Mouse (Mus musculus): ENCODE measurements around the gene Sorcs3. TPM values are rescaled to one million over a fixed set of nuclear protein-coding genes. Genes with fewer than 3 reads are reported as not detected.

Sorcs3 gene
- total and polyA plus RNA-seq, 3 experiments = not detected

GRCm38 (mm10) chr19:48471927-48472326 is 266.1 kb downstream of the Sorcs3 start:
- Histone ChIP-seq H3K27ac (ENCODE audit: control insufficient read depth, low read depth, low read length) (no peak overlapping the region), H3K9me3 (replicated peaks; ENCODE audit: insufficient read depth, low read length) (no peaks in the 10 kb centered on the region)

GRCm38 (mm10) chr19:48475784-48476410 is 270.1 kb downstream of the Sorcs3 start:
- no peak overlapping the region for H3K27ac ChIP-seq (ENCODE audit: control insufficient read depth, low read depth, low read length)
- H3K79me2 ChIP-seq (ENCODE audit: control insufficient read depth, insufficient read depth, low read length, poor library complexity) = no peaks in the 10 kb centered on the region

More at GRCm38 (mm10) chr19:48471927-48472326, 266.1 kb downstream of the Sorcs3 start:
- H3K27me3 ChIP-seq (ENCODE audit: control insufficient read depth in 1 of 2, insufficient read depth in 2 of 2, low read length in 2 of 2) = no peaks in the 10 kb centered on the region
- no peak for DNase-seq (ENCODE audit: low read depth, low spot score)
- no peaks in the 10 kb centered on the region for H3K36me3 ChIP-seq (ENCODE audit: control insufficient read depth in 1 of 2, insufficient read depth in 2 of 2, low read length in 2 of 2)
- no peaks in the 10 kb centered on the region for H3K4me1 ChIP-seq (ENCODE audit: control insufficient read depth in 1 of 2, insufficient read depth in 2 of 2, low read length in 2 of 2)
- no peak overlapping the region for H3K9ac ChIP-seq (ENCODE audit: control insufficient read depth, low read depth, low read length, poor library complexity, severe bottlenecking)
- TF ChIP-seq GATA1 (IDR thresholded peaks at IDR 0.05; ENCODE audit: low read depth, low read length) (no peak), MYB (IDR thresholded peaks at IDR 0.05; ENCODE audit: low read depth, low read length) (no peak), RCOR1 (IDR thresholded peaks at IDR 0.05; ENCODE audit: low read depth, low read length) (no peak), MAX (IDR thresholded peaks at IDR 0.05; ENCODE audit: low read length) (no peak), MAZ (IDR thresholded peaks at IDR 0.05; ENCODE audit: low read depth, low read length) (no peak), CHD2 (IDR thresholded peaks at IDR 0.05; ENCODE audit: low read length) (no peak), CTCF (IDR thresholded peaks at IDR 0.05 in 2 of 3, conservative IDR thresholded peaks at IDR 0.05 in 1 of 3; ENCODE audit: control insufficient read depth in 1 of 3, insufficient read depth in 1 of 3, low read depth in 2 of 3, low read length in 3 of 3, poor library complexity in 1 of 3, severe bottlenecking in 1 of 3) (no peak), NELFE (IDR thresholded peaks at IDR 0.05; ENCODE audit: low read depth, low read length) (no peak), CHD1 (IDR thresholded peaks at IDR 0.05; ENCODE audit: low read depth, low read length) (no peak), POLR2A (IDR thresholded peaks at IDR 0.05; ENCODE audit: control insufficient read depth in 1 of 2, insufficient read depth in 1 of 2, low read depth in 1 of 2, low read length in 2 of 2, poor library complexity in 1 of 2) (no peak), MYC (IDR thresholded peaks at IDR 0.05; ENCODE audit: low read depth, low read length) (no peak), KAT2A (conservative IDR thresholded peaks at IDR 0.05; ENCODE audit: low read depth, low read length) (no peak)
- no peaks in the 10 kb centered on the region for H3K79me2 ChIP-seq (ENCODE audit: control insufficient read depth, insufficient read depth, low read length, poor library complexity)
- no peak overlapping the region for H3K4me3 ChIP-seq (ENCODE audit: control insufficient read depth in 1 of 2, insufficient read depth in 1 of 2, low read depth in 2 of 2, low read length in 2 of 2)

More at GRCm38 (mm10) chr19:48475784-48476410, 270.1 kb downstream of the Sorcs3 start:
- H3K9me3 ChIP-seq (replicated peaks; ENCODE audit: insufficient read depth, low read length) = no peaks in the 10 kb centered on the region
- no peak for DNase-seq (ENCODE audit: low read depth, low spot score)
- no peaks in the 10 kb centered on the region for H3K36me3 ChIP-seq (ENCODE audit: control insufficient read depth in 1 of 2, insufficient read depth in 2 of 2, low read length in 2 of 2)
- H3K9ac ChIP-seq (ENCODE audit: control insufficient read depth, low read depth, low read length, poor library complexity, severe bottlenecking) = no peak overlapping the region
- H3K4me1 ChIP-seq (ENCODE audit: control insufficient read depth in 1 of 2, insufficient read depth in 2 of 2, low read length in 2 of 2) = no peaks in the 10 kb centered on the region
- TF ChIP-seq MAFK (IDR thresholded peaks at IDR 0.05; ENCODE audit: borderline replicate concordance, low read depth, low read length) = no peak
- no peak for TF ChIP-seq JUND (IDR thresholded peaks at IDR 0.05; ENCODE audit: low read depth, low read length)
- TF ChIP-seq SMC3 (IDR thresholded peaks at IDR 0.05; ENCODE audit: low read depth, low read length) = no peak
- TF ChIP-seq EP300 (IDR thresholded peaks at IDR 0.05; ENCODE audit: low read depth in 1 of 2, low read length in 2 of 2) = no peak
- TF ChIP-seq TCF12 (IDR thresholded peaks at IDR 0.05; ENCODE audit: low read depth, low read length) = no peak
- TF ChIP-seq ZC3H11A (IDR thresholded peaks at IDR 0.05; ENCODE audit: low read depth, low read length) = no peak
- TF ChIP-seq MAZ (IDR thresholded peaks at IDR 0.05; ENCODE audit: low read depth, low read length) = no peak
- no peak for TF ChIP-seq ZKSCAN1 (IDR thresholded peaks at IDR 0.05; ENCODE audit: low read depth, low read length)
- no peak for TF ChIP-seq RCOR1 (IDR thresholded peaks at IDR 0.05; ENCODE audit: low read depth, low read length)
- no peak for TF ChIP-seq HCFC1 (IDR thresholded peaks at IDR 0.05; ENCODE audit: low read depth, low read length)
- TF ChIP-seq GATA1 (IDR thresholded peaks at IDR 0.05; ENCODE audit: low read depth, low read length) = no peak
- no peak for TF ChIP-seq SIN3A (IDR thresholded peaks at IDR 0.05; ENCODE audit: low read length)
- TF ChIP-seq MYC (IDR thresholded peaks at IDR 0.05; ENCODE audit: low read depth, low read length) = no peak
- TF ChIP-seq MYB (IDR thresholded peaks at IDR 0.05; ENCODE audit: low read depth, low read length) = no peak
- no peak for TF ChIP-seq POLR2AphosphoS2 (IDR thresholded peaks at IDR 0.05; ENCODE audit: low read length)
- TF ChIP-seq POLR2A (IDR thresholded peaks at IDR 0.05; ENCODE audit: control insufficient read depth in 1 of 2, insufficient read depth in 1 of 2, low read depth in 1 of 2, low read length in 2 of 2, poor library complexity in 1 of 2) = no peak
- no peak for TF ChIP-seq POLR2AphosphoS5 (IDR thresholded peaks at IDR 0.05; ENCODE audit: borderline replicate concordance, low read depth, low read length)
- TF ChIP-seq NELFE (IDR thresholded peaks at IDR 0.05; ENCODE audit: low read depth, low read length) = no peak
- no peak overlapping the region for H3K4me3 ChIP-seq (ENCODE audit: control insufficient read depth in 1 of 2, insufficient read depth in 1 of 2, low read depth in 2 of 2, low read length in 2 of 2)
- H3K27me3 ChIP-seq (ENCODE audit: control insufficient read depth in 1 of 2, insufficient read depth in 2 of 2, low read length in 2 of 2) = no peaks in the 10 kb centered on the region
